Mouse (Mus musculus) cerebellum, postnatal 25 days (tissue): Measurements from ENCODE around the gene Angptl2.

ENCODE experiments used
- DNase-seq, 2 experiments: peaks; one replicate each; pipeline ENCODE4 v3.0.0; 2021; ENCODE audit warnings: mixed read lengths in 2 of 2

The Angptl2 gene

DNA sequence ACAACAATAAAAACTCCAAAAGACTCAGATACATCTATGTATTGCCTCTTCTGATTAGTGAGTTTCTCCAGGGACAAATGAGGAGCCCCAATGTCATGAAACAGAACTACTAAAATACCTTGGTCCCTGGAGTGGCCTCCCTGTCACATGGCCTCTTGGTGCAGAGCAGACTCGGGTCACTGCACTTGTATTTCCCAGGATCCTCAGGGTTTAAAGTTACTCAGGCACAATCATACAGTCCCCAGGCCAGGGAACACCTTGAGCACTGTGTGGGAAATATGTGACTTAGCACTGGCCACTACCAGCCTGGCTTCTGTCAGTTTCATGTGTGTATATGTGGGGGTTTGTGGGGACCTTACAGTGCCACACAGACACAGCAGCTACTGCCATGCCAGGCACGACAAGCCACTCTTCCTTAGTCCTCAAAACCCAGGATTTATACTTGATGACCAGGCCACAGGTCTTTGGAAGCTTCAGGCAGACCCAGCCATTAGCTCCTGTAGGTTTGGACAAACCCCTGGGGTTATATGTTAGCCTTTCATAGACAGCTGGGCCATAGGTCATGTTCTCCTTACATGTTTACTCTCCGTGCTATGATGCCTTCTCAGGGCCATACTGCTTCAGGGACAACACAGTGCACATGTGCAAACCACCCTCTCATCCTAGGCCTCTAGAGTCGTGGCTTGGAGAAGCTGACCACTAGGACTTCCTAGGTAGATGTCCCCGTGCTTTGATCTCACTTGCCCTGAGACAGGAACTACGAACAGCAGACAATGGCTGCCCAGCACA lies 17.1 kb downstream of the Angptl2 start:
- no peak for DNase-seq

DNA sequence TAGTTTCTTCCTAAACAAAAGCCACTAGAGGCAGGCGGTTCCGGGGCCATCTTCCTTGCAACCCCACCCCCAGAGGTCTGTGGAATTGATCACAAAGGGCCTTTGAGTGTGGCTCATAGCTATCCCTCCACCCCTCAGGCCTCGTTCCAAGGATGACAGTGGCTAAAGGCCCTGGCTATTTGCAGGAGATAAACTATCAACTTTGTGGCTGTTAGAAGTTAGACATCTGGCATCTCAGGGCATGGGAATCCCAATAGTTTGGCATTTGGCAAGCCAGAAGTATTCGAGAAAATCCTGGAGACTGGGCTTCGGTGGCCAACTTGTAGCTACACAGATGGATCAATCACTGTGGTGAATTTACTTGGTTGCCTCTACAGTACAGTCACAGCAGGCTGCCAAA lies 18.0 kb downstream of the Angptl2 start:
- no peak for DNase-seq

DNA sequence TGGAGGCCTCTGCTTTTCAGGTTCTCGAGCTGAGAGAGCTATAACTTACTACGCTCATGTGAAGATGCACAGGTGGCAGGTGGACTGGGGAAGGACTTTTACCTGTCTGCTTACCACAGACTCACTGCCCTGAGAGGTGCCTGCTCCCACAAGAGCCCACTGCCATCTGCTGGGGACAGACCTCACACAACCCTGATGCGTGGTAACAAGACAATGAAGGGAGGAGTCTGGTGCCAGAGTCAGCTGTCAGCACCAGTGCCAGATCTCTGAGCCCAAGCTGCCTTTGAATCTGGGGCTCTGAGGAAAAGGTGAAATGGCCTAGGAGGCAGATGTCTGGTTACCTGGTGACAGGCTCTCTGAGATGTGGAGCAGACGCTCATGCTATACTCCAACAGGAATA lies 19.0 kb downstream of the Angptl2 start:
- DNase-seq, result peak; percentile 50 to 62

DNA sequence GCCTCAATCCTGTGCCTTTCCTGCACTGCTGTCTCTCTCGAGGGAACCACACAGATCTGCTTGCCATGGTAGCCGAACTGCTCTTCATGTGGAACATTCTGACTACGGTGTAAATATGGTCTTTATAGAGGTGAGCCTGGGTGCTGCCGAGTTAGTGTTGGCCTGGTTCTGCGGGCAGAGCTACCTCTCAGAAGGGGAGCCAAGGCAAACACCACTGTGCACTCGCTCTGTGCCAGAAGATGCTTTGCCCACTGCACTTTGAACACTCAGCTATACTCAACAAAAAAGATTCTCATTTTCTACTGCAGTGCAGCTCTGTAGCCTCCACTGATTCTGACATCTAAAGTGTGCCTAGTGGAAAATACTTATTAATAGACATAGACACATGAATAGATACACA lies 21.7 kb downstream of the Angptl2 start:
- peak in 1 of 2 experiments; percentile 36 for DNase-seq

DNA sequence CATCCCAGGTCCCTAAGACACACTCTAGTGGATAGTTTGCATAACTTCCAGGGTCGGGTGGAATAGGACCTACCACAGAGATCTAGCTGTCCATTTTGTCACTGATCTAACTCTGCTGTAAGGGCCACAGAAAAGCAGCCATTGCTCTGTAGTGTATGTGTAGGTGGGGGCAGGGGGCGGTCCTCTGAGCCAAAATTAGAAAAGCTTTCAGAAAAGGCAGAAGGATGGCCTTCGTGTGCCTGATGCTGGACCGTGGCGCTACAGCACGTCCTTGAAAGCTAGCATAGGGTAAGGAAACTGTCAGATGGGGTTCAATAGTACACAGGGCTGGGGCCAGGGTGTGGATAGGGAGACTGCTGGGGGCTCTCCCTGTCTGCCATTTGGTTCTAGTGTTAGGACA lies 29.0 kb downstream of the Angptl2 start:
- DNase-seq, result no peak

DNA sequence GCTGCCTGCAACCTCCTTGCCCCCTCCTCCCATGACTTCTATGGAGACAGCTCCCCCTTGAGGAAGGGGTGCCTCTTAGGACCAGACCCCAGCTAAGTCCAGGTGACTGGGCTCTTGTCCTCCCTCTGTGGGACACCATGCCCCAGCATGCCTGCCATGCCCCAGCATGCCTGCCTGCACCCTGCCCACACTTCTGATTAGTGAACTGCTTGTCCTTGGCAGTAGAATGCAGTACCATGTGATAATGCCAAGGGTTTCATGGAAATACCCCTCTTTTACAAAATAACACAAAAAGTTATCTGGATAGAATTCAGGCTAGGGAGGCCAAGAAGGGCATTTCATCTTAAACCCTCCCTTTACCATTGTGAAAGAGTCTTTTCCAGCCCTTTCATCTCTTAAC lies 29.5 kb downstream of the Angptl2 start:
- DNase-seq, result no peak

DNA sequence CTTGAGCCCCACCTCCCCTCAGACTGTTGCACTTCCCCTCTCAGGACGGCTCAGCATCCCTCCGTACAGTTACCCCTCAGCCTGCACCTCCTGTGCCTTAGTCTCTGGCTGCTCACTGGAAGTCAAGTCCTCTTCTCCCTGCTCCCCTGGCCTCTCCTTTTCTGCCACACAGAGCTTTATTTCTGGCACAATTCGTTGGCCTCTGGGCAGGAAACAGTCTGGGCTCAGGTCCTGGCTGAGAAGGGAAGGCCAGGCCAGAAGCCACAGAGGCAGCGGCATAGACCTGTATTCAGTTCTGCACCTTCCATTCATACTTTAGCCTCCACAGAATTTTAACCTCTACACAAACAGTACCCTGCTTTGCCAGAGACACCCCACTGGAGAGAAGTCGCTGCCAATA lies 31.0 kb downstream of the Angptl2 start:
- DNase-seq, result peak; percentile 44

DNA sequence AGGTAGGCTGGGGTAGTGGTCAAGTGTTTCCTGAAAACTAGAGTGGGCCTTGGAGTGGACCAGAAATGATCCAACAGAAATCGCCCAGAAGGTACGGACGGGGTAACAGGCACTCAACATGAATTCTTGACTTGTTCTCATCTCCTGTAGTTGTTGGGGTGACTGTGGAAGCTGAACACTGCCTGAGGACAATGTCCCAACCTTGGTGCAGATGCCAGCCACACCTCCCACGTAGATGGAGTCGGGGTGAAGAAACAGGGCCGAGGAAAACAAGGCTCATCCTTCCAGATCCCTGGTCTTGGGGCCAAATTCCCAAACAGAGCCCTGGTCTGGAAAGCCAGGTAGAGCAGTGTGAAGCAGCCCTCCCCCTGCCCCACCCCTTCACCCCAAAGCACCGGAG lies 32.7 kb downstream of the Angptl2 start:
- DNase-seq, result no peak

DNA sequence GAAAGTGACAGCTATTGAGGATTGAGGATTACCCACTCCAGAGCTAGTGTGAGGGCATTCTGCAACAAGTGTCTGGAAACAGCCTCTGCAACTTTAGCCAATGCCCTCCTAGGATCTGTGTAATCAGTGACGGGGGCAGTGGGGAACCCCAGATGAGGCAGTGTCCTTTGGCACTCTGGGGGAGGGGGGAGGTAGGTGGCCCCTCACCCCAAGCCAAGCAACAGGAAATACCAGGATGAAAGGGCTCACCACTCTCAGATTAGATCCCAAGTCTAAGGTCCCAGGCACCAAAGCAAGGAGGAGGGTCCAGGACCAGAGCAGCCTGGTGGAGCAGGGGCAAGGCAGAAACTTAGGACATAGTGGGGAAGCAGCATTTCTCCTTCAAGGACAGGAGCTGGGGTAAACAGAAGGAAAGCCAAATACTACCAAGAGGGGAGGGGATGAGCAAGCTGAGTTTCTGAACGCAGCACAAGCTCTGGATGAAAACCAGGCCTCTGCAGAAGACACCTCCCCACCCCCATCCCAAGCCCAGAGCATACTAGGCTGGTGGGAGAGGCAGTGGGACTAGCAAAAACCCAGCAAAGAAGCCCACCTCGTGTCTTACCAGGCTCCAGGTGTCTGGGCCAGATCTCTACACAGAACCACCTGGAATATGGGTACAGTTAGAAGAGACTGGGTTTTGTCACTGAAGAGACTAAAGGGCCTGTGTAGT lies 34.2 kb downstream of the Angptl2 start:
- no peak for DNase-seq

DNA sequence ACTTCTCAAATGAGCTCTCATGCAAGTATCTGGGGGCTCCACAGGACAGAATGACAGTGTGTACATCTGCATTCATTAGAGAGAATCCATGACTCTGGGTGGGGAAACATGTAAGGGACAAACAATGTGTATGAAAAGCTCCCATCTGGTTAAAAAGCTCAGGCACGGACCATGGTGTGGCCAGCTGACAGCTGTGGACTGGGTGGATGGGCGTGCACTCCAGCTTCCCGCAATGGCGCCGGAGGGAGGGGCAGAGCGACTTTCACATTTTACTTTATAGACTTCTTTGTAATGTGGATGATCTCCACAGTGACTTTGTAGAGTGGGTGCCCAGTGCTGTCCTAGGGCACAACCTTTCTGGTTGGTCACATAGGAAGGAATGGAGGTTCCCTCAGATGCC lies 36.9 kb downstream of the Angptl2 start:
- DNase-seq, result no peak

DNA sequence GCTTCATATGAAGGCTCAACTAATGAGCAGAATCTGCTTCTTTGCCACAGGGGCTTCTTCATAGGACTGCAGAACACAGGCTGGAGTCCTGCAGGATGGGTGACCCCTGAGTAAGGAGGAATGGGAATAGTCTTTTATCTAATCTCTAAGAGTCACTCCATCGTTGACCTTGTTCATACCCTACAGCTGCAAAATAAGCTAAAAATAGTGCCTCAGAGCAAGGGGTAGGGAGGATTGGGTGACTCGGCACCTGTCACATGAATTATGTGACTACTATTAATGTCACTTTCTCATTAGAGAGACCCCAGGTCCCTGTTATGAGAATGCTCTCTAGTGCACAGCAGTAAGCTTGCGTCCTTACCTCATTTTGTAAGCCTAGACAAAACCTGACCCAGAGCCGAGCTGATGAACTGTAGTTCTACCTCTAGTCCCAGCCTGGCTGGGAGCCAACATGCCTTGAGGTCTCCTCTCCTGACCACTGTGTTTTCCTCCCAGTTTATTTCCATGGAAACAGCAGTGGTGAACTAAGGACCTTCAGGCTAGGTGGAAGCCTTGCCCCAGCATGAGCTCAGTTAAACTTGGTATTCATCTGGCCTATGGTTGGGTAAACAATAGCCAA lies 37.8 kb downstream of the Angptl2 start:
- DNase-seq, result peak in 1 of 2 experiments; percentile 50

DNA sequence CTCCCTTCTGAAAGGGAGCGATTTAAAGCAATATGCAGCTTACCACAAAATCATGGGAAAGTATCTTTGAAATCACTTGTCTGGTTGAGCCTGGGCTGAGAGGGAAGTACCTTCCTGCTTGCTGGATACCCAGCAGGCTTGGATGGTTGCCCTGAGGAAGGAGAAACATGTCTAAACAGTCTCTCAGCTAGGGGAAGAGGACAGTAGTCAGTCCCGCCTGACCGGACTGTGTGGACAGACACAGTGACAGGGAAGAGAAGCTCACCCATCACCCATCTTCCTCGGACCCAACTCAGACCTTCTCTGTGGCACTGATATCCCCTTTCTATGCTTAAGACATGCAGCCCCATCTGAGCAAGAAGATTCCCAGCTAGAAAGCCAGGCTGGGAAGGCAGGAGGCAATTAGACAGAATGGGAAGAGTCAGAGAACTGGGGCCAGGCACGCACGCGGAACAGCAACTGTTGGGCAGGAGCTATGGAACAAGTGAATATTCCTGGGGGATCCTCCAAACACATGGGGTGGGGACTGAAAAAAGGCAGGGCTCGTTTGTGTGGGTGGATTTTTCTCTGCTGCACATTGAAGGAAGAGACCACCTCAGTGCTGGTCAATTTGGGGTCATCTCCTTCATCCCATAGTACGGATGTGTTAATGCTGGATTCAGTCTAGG lies 38.6 kb downstream of the Angptl2 start:
- DNase-seq, result peak; percentile 56 to 74

DNA sequence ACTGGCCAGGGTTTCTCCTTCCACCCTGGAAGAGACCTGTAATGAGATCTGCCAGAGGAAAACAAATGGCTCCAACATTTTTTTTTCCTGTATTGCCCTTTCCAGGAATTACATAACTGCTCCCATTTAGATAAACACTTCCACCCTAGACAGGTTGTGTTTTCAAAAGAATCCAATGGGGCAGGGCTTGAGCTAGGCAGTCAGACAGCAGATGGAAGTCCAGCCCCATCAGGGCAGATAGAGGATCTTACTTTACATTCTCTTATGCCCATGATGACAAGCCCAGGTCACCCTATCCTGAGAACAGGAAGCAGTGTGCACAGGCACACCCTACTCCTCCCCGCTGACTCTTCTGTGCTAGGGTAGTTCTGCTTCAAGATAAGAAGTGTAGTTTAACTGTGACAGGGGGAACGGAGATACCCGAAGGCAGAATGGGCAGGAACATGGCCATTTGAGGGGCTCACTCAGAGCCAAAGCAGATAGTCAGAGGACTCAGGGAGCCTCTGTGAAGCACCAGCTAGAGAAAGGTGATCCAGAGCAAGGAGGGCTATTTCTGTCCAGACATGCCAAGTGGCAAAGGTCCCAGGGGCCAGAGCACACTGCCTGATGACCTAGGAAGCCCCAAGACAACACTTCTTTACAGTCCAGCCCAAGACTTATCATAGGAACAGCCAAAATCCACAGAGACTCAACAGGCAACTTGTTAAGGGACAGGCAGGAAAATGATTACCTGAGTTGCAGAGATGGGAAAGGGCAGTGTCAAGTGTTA lies 41.1 kb downstream of the Angptl2 start:
- DNase-seq, result peak in 1 of 2 experiments; percentile 48

DNA sequence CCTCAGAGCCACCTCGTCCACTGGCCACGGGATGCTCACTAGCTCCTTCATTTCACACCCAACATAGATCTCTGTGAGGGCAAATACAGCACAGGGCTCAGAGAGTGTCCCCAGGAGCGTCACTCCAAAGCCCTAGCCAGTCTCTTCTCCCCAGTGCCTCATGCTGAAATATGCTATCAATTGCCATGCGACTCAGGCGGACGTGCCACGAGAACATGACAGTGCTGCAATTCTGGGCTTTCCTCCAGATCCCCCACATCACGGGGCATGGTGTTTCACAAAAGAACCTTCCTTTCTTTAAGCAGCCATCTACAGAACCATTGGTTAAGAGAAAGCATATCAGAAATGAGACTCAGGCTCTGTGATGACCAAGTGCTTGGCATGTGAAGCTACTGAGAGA lies 44.9 kb downstream of the Angptl2 start:
- peak; percentile 34 to 51 for DNase-seq

DNA sequence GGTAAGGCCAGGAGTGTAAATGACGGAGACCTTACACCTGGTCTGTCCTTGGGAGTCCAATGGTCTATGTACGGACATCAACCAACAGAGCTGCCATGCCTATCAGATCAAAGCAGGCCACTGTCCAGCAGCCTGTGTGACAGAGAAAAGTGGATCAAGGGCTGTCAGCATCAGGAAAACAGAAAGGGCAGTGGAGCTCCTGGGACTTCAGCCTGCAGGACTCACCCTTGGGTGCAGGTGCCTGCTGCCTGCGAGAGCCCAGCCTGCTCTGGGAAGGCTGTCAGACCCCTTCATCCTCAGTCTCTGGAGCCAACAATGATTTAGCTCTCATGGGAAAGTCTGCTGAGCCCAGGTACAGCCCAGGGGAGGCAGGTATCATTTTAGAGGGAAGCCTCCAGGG lies 45.6 kb downstream of the Angptl2 start:
- DNase-seq, result no peak

DNA sequence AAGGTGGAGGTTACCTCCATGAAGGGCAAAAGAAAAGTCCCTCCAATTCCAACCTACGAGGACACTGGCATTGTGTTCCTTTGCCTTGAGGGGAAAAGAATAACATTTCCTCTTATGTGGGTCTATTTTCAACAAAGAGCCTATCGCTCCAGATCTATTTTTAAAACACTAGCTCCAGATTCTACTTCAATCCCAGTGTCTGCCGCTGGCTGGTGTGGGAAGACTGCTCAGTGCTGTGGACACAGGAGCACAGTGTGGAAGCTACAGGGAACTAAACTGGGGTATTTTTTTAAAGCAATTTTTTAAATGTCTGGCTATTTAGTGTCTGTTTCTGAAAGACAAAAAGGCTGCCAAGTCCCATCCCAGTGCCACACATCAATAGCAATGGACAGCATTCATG lies 49.9 kb downstream of the Angptl2 start:
- DNase-seq, result no peak

DNA sequence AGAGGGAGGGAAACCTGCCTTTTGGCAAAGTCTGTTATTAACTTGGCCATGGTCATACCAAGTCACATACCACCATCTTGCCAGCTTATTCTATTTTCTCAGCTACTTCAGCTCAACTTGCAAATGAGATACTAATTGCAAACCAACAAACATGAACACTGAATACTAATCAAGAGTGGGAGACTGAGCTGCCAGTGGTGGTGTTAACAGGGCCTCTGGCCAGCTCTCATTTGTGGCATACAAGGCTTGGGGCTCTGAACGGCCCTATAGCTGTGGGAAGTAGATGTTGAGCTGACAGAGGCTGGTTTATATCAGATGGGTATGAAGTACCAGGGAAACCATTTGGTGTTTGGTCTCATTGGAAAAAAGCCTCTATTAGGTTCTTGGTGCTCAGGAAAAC lies 51.2 kb downstream of the Angptl2 start:
- DNase-seq, result no peak

DNA sequence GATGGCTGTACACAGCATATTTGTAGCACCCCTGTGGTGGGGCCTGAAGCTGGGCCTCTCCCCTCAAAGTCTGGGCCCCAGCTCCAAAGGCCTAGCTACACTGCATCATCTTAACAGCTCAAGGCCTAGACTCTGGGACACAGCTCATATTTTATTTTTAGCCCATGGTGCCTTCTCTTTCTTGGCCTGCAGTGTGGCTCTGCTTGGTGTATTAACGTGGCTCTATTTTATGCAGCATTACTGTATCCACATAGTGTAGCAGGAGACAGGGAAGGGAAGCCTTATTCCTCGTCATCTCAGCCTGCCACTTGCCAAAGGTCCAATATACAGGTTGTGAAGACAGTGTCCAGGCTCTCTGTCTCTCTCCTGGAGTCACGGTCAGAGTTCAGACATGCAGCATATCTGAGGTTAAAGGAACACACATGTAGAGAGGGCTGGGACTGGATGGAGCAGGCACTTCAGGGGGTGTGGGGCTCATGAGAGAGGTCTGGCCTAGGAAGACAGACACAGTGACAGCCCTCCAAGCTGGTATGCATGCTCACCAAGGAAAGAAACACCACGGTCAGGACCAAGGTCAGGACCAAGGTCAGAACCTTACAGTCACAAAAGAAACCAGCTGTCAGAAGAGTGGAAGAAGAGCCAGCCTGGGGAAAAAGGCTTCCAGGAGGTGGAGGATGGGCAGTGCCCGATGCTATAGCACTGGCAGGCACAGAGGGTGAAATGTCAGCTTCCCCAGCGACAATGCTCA lies 52.7 kb downstream of the Angptl2 start:
- DNase-seq, result no peak

DNA sequence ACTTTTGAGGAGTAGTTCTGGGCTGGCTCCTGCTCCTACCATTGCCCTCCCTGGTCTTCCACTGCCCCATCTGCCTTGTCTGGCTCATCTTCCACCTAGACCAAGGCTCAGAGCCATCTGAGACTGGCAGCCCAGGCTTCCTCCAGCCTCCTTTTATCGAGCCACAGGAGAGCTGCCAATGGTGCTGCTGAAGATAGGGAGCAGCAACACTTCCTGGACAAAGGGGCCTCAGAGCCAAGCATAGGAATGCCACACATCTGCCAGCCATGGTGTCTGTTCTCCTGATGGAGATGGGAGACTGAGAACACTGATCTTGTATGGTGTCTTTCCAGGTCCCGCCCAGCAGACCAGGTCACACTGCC lies 53.2 kb downstream of the Angptl2 start:
- peak; percentile 56 to 59 for DNase-seq

DNA sequence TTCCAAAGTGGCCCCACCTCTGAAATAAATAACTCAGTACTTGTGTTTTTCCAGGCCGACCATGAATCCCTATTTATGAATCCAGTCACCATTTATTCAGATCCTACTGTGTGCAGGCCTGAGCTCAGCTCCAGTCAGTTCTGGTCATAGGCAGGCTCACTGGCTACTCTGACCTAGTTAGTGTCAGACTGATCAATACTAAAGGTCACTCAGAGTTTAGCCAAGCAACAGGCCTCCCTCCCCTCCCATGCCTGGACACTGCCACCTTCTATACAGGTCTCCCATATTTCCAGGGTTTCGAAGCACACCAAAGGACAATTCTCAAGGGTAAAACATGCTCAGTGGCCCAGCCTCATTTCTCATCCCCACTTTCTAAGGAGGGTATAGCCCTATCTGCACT lies 54.7 kb downstream of the Angptl2 start:
- DNase-seq, result no peak

DNA sequence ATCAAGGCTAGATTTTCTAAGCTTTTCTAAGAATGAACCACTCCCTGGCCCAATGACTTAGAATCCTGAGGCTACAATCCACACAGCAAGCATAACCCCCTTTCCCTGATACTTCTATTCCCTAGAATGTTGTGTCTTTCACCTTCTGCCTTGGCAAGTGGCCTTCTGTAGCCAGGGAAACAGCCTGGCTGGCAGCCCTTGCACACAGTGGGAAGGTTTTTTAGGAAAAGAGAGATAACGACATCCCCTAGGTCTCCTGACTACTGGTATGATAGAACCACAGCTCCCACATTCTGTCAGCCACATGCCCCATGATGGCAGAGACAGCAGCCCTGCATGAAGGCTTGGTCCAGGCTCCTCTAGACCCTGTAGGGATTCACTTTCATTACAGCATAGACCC lies 55.6 kb downstream of the Angptl2 start:
- DNase-seq, result peak in 1 of 2 experiments; percentile 25
